Mouse (Mus musculus) embryonic facial prominence, embryonic 15.5 days (tissue): ENCODE results near the gene Ifi211. TPM values are rescaled to one million over a fixed set of nuclear protein-coding genes. Genes with fewer than 3 reads are reported as not detected.
"Not testable (repeated sequence)": the region's sequence is repeated elsewhere in the genome, so short reads cannot be mapped to it uniquely, and the experiment has no call there.

Experiments
- ATAC-seq: fragments of 200-750 bp; cut with Nextera tagmentation; 2 replicates; pipeline ENCODE4 v1.8.0; 2017; ENCODE audit warnings: low read depth, moderate TSS enrichment; ENCODE audit not compliant: insufficient number of reproducible peaks, low FRiP score, low TSS enrichment
- H3K27ac ChIP-seq: fragments of 300-500 bp; sonication (generic); replicated peaks from 2 replicates; pipeline ENCODE4 v1.5.1; 2015; ENCODE audit warnings: mild to moderate bottlenecking, inconsistent platforms
- H3K27me3 ChIP-seq: fragments of 300-500 bp; sonication (generic); 2 replicates; pipeline ENCODE4 v1.6.1; 2015; ENCODE audit warnings: inconsistent platforms
- H3K36me3 ChIP-seq: fragments of 300-500 bp; sonication (generic); 2 replicates; pipeline ENCODE4 v1.6.1; 2015; ENCODE audit warnings: mild to moderate bottlenecking, inconsistent platforms
- H3K4me1 ChIP-seq: fragments of 300-500 bp; sonication (generic); 2 replicates; pipeline ENCODE4 v1.6.1; 2015; ENCODE audit warnings: inconsistent platforms
- H3K4me2 ChIP-seq: fragments of 300-500 bp; sonication (generic); replicated peaks from 2 replicates; pipeline ENCODE4 v1.6.1; 2015; ENCODE audit warnings: mild to moderate bottlenecking, inconsistent platforms
- H3K4me3 ChIP-seq: fragments of 300-500 bp; sonication (generic); replicated peaks from 2 replicates; pipeline ENCODE4 v1.5.1; 2015; ENCODE audit warnings: mild to moderate bottlenecking, inconsistent platforms
- H3K9ac ChIP-seq: fragments of 300-500 bp; sonication (generic); 2 replicates; pipeline ENCODE4 v1.6.1; 2015; ENCODE audit warnings: inconsistent platforms
- H3K9me3 ChIP-seq: fragments of 300-500 bp; sonication (generic); replicated peaks from 2 replicates; pipeline ENCODE4 v1.6.1; 2016; ENCODE audit warnings: inconsistent platforms
- WGBS: fragments of 180-500 bp; shearing (Covaris S2); methylation state at CpG from one replicate; pipeline ENCODE4 v1.1.7; 2015; 5-methylcytosine and 5-hydroxymethylcytosine counted together
- polyA plus RNA-seq: library from polyadenylated mRNA; unstranded; fragments of >200 nt; fragmentation: Nextera tagmentation; extraction: Ambion mirVana; gene quantifications from 2 replicates; pipeline ENCODE4 v1.2.1, GENCODE M21; 2015

The Ifi211 gene
- polyA plus RNA-seq, 1 experiment from 2014 or later = 1.5 TPM

- no peaks in the 10 kb centered on the region for H3K36me3 ChIP-seq
- H3K9ac ChIP-seq = no peak overlapping the region
- H3K27ac ChIP-seq = no peak overlapping the region
- no peak overlapping the region for H3K4me3 ChIP-seq
- no peaks in the 10 kb centered on the region for H3K9me3 ChIP-seq
- no peak overlapping the region for H3K4me2 ChIP-seq
- no peaks in the 10 kb centered on the region for H3K27me3 ChIP-seq
- WGBS = 85% methylated on average over 2 of the region's 2 CpGs
- H3K4me1 ChIP-seq = no peaks in the 10 kb centered on the region
- ATAC-seq = no peak
Measured at GRCm38 (mm10) chr1:173914559-173914958, 1.7 kb upstream of the Ifi211 start.

DNA sequence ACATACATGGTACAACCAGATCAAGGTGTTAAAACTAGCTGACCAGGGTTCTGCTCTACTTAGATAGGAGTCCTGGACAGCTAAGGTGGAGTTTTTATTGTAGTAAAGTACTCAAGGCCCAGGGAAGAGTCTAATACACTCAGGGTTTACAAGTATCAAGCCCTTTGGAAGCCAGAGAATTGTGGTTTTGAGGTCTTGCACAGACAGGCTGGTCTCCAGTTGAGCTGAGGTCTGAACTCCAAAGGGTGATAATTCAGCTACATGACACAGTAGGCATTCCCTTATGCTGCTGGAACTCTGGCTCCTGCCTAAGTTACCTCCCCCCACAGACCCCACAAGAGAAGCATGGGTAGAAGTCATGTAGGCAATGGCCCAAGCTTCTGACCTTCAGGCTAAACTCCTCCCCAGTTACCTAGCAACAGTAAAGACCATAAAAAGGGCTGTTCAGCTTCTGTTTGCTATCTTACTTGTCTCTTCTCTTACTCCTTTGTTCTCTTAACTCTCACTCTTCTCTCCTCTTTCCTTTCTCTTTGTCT is 478 bp upstream of the Ifi211 start:
- ATAC-seq = not testable (repeated sequence)

GRCm38 (mm10) chr1:173911808-173912464 is 910 bp downstream of the Ifi211 start:
- no peak overlapping the region for H3K9ac ChIP-seq
- no peak for ATAC-seq
- WGBS = 85% methylated on average over 2 of the region's 2 CpGs
- no peaks in the 10 kb centered on the region for H3K27me3 ChIP-seq
- H3K4me3 ChIP-seq = no peak overlapping the region
- H3K27ac ChIP-seq = no peak overlapping the region
- no peaks in the 10 kb centered on the region for H3K4me1 ChIP-seq
- no peaks in the 10 kb centered on the region for H3K36me3 ChIP-seq
- H3K9me3 ChIP-seq = no peaks in the 10 kb centered on the region
- H3K4me2 ChIP-seq = no peak overlapping the region

More for the DNA sequence above, 478 bp upstream of the Ifi211 start:
- H3K9ac ChIP-seq, H3K4me3 ChIP-seq, H3K9me3 ChIP-seq, H3K27me3 ChIP-seq, H3K4me1 ChIP-seq, H3K4me2 ChIP-seq, H3K36me3 ChIP-seq, H3K27ac ChIP-seq: not testable (repeated sequence)

- not testable (repeated sequence) for H3K4me1 ChIP-seq, H3K9me3 ChIP-seq, H3K4me3 ChIP-seq, H3K27me3 ChIP-seq, H3K4me2 ChIP-seq, H3K9ac ChIP-seq, H3K27ac ChIP-seq, ATAC-seq, H3K36me3 ChIP-seq
Measured at GRCm38 (mm10) chr1:173908390-173908789, 4.5 kb downstream of the Ifi211 start.

DNA sequence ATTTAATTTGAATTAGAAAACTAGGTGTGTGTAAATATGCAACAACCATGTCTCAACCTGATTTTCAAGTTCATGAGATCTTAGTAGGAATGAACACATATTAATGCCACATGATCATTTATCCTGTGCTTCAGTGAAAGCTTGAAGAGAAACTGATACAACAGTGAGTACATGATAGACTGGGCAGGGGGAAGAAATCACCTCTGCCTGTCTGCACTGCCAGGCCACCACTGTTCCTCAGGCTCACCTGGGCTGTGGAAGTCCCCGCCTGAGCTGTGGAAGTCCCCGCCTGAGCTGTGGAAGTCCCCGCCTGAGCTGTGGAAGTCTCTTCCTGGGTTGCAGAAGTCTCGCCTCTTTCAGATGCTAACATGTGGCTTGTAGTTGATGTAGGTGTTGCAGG is 7.0 kb downstream of the Ifi211 start:
- not testable (repeated sequence) for H3K27ac ChIP-seq, ATAC-seq

DNA sequence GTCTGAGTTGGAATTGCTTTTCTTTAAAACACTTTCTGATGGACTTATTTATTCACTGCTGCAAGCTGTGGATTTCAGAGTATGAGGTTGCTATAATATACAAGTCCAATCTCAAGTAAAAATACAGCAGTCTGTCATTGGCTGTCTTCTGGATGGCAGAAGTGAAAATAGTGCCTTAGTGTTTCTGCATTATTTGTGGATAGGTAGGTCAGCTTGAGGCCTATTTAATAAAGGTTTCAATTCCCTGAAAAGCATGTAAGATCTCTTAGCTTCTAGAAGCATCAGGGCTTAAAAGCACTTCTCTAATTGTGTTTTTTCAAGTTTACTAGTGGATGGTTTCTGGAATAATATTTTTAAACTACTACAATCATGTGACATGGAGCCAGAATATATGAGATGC is 23.1 kb downstream of the Ifi211 start:
- not testable (repeated sequence) for H3K9ac ChIP-seq, H3K4me2 ChIP-seq, H3K36me3 ChIP-seq, H3K9me3 ChIP-seq, H3K4me1 ChIP-seq, H3K27me3 ChIP-seq, ATAC-seq, H3K27ac ChIP-seq, H3K4me3 ChIP-seq

More for the DNA sequence above, 7.0 kb downstream of the Ifi211 start:
- H3K27me3 ChIP-seq, H3K9me3 ChIP-seq, H3K4me2 ChIP-seq, H3K4me3 ChIP-seq, H3K4me1 ChIP-seq, H3K9ac ChIP-seq, H3K36me3 ChIP-seq: not testable (repeated sequence)
- WGBS = 98% methylated on average over 4 of the region's 4 CpGs

GRCm38 (mm10) chr1:173887026-173887787 is 25.6 kb downstream of the Ifi211 start:
- WGBS = 100% methylated on average over 1 of the region's 2 CpGs
- H3K36me3 ChIP-seq, H3K4me3 ChIP-seq, ATAC-seq, H3K9me3 ChIP-seq, H3K27ac ChIP-seq, H3K9ac ChIP-seq, H3K4me1 ChIP-seq, H3K27me3 ChIP-seq, H3K4me2 ChIP-seq: not testable (repeated sequence)

- H3K27me3 ChIP-seq = not testable (repeated sequence)
Measured at GRCm38 (mm10) chr1:173880004-173880666, 32.7 kb downstream of the Ifi211 start.

DNA sequence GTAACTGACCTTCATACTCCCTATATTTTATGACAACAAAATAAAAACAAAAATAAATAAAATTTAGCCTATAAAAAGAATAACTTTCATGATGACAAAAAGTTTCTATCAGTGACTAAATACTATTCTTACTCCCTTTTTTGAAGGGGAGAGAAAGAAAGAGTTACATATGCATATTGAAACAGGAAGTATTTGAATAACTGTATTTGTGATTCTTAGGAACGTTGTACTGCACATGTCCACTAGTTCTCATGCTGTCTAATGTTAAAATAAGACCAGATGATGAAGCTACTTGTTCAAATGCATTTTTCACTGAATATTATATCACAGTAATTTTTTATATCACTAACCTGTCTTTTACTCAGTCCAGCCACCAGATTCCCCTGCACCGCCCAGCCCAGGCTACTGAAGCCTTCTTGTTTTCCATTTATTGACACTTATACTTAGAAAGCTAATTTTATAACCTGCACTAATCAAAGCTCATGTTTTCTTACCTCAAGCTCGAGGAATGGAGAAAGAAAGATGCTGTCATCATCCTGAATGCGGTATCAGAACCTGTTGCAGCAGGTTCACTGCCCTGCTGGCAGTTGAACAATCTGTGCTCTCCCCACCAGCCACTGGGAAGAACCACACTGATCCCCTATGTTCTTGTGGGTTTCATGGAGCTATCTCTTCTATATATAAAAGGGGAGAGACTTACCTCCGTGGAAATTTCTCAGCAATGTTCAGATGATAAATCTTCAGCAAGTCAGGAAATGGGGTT is 33.4 kb downstream of the Ifi211 start:
- not testable (repeated sequence) for H3K27me3 ChIP-seq, H3K9ac ChIP-seq, H3K4me1 ChIP-seq, H3K27ac ChIP-seq, ATAC-seq, H3K4me2 ChIP-seq, H3K36me3 ChIP-seq, H3K9me3 ChIP-seq, H3K4me3 ChIP-seq
- WGBS = 61% methylated on average over 5 of the region's 5 CpGs

More at GRCm38 (mm10) chr1:173880004-173880666, 32.7 kb downstream of the Ifi211 start:
- H3K9ac ChIP-seq, H3K4me3 ChIP-seq, H3K36me3 ChIP-seq, H3K9me3 ChIP-seq, ATAC-seq, H3K4me2 ChIP-seq, H3K4me1 ChIP-seq, H3K27ac ChIP-seq: not testable (repeated sequence)
- 62% methylated on average over 3 of the region's 3 CpGs for WGBS

GRCm38 (mm10) chr1:173878264-173878663 is 34.6 kb downstream of the Ifi211 start:
- H3K4me2 ChIP-seq, H3K4me3 ChIP-seq, H3K27me3 ChIP-seq, H3K9me3 ChIP-seq, H3K27ac ChIP-seq, H3K9ac ChIP-seq, H3K36me3 ChIP-seq, H3K4me1 ChIP-seq, ATAC-seq: not testable (repeated sequence)
- WGBS = 82% methylated on average over 6 of the region's 6 CpGs

GRCm38 (mm10) chr1:173877125-173877524 is 35.7 kb downstream of the Ifi211 start:
- H3K9me3 ChIP-seq, H3K9ac ChIP-seq, H3K4me1 ChIP-seq, H3K4me3 ChIP-seq, H3K36me3 ChIP-seq, H3K27ac ChIP-seq, H3K4me2 ChIP-seq, H3K27me3 ChIP-seq, ATAC-seq: not testable (repeated sequence)
- WGBS = 86% methylated on average over 1 of the region's 1 CpGs
